Mouse (Mus musculus) ES-E14 (cell line): Measurements from ENCODE around the gene Pck1. TPM values are rescaled to one million over a fixed set of nuclear protein-coding genes. Genes with fewer than 3 reads are reported as not detected.
A peak's percentile ranks its signal among the peaks of the same experiment; 100 is the strongest.

Source experiments
- DNase-seq: peaks from one replicate; pipeline ENCODE4 v3.0.0-alpha.2; 2013; ENCODE audit warnings: low read depth, low spot score
- H3K27ac ChIP-seq: 2 replicates; pipeline ENCODE4 v1.5.1; 2012; ENCODE audit warnings: low read depth, mild to moderate bottlenecking, low read length, moderate library complexity, mixed read lengths; ENCODE audit not compliant: poor library complexity, insufficient read depth, severe bottlenecking
- H3K36me3 ChIP-seq: 2 replicates; pipeline ENCODE4 v1.6.1; 2012; ENCODE audit warnings: mild to moderate bottlenecking, low read length, moderate library complexity, mixed read lengths; ENCODE audit not compliant: control insufficient read depth, poor library complexity, insufficient read depth, severe bottlenecking
- H3K4me1 ChIP-seq, 2 experiments: fragments of 150-350 bp in 1 of 2; sonication (generic) in 1 of 2; 2 replicates each; pipeline ENCODE4 v1.6.1; 2012; ENCODE audit warnings: low read length in 2 of 2, mild to moderate bottlenecking in 1 of 2, mixed read lengths in 1 of 2; ENCODE audit not compliant: control insufficient read depth in 2 of 2, insufficient read depth in 2 of 2, poor library complexity in 1 of 2
- H3K4me3 ChIP-seq, 2 experiments: fragments of 150-350 bp in 1 of 2; sonication (generic) in 1 of 2; 2 replicates each; pipeline ENCODE4 v1.5.1; 2012; ENCODE audit warnings: low read length in 2 of 2, low read depth in 1 of 2, mild to moderate bottlenecking in 1 of 2, mixed read lengths in 1 of 2; ENCODE audit not compliant: insufficient read depth in 1 of 2, poor library complexity in 1 of 2, severe bottlenecking in 1 of 2
- H3K9ac ChIP-seq: 2 replicates; pipeline ENCODE4 v1.6.1; 2012; ENCODE audit warnings: low read depth, mild to moderate bottlenecking, low read length, mixed read lengths; ENCODE audit not compliant: poor library complexity, insufficient read depth, severe bottlenecking
- H3K9me3 ChIP-seq: fragments of 150-350 bp; sonication (generic); 2 replicates; pipeline ENCODE4 v1.6.1; 2012; ENCODE audit warnings: low read depth, mild to moderate bottlenecking, low read length; ENCODE audit not compliant: control insufficient read depth, insufficient read depth
- CHD2 ChIP-seq: IDR thresholded peaks from 2 replicates; pipeline ENCODE4 v1.6.1; 2014; ENCODE audit warnings: mild to moderate bottlenecking, low read depth, low read length, inconsistent platforms
- HCFC1 ChIP-seq: IDR thresholded peaks from 2 replicates; pipeline ENCODE4 v1.6.1; 2012; ENCODE audit warnings: low read length, inconsistent platforms, borderline replicate concordance; ENCODE audit not compliant: insufficient read depth
- MAFK ChIP-seq: IDR thresholded peaks from 2 replicates; pipeline ENCODE4 v1.6.1; 2014; ENCODE audit warnings: mild to moderate bottlenecking, low read depth, low read length, inconsistent platforms; ENCODE audit not compliant: insufficient read depth
- ZC3H11A ChIP-seq: IDR thresholded peaks from 2 replicates; pipeline ENCODE4 v1.6.1; 2012; ENCODE audit warnings: low read depth, mild to moderate bottlenecking, inconsistent platforms, low read length, borderline replicate concordance
- ZNF384 ChIP-seq: IDR thresholded peaks from 2 replicates; pipeline ENCODE4 v1.6.1; 2012; ENCODE audit warnings: low read depth, low read length, inconsistent platforms
- in situ Hi-C, 2 experiments: fragments of 600-800 bp; cut with MboI; formaldehyde crosslinking; loops; one replicate each; pipeline ENCODE4 v1.15.1; 2025; ENCODE audit warnings: low sequenced_read_pairs in 2 of 2, inconsistent platforms in 1 of 2; ENCODE audit not compliant: unreplicated experiment in 2 of 2
- total RNA-seq: library from RNA; depleted of rRNA; stranded (reverse); fragments of 300-350 nt; gene quantifications from 2 replicates; pipeline ENCODE4 v1.2.3, GENCODE M21; 2012

Pck1 gene
- total RNA-seq, 1 experiment, result 0.22 TPM

DNA sequence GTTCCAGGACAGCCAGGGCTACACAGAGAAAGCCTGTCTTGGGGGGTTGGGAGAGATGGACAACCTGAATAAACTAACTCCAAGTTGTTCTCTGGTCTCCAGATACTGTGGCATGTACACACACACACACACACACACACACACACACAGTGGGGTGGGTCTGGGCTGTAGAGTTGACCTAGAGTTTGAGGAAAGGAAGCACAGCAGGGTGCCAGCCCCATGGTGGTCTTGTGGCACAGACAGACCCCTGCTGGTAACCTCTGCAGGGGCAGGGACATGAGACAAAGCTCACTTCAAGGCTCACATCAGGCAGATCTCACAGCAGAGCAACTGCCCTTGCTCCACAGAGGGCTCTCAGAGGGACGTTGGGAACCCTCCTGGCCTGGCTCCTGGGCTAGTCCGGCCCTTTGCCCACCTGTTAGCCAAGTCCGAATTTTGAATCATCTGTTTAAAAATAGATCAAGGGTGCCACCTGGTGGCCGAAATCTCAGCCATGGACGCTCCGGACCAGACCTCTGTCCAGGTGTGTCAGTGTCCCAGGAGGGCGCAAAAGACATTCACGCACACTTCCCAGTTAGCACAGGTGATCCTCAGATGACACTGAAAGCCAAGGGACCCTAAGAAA is 31.1 kb downstream of the Pck1 start:
- Histone ChIP-seq H3K9me3 (no peaks in the 10 kb centered on the region), H3K4me1 (peaks cover 1 to 10% of the 10 kb centered on the region in 2 experiments; a peak in 2 of 4 replicates), H3K9ac (no peak overlapping the region), H3K27ac (no peak overlapping the region), H3K4me3 (no peak overlapping the region), H3K36me3 (no peaks in the 10 kb centered on the region)
- in situ Hi-C loops, result loop anchor here (5.0 to 25.0 kb wide), 2 partner anchors 77 to 378 kb away; no protein-coding TSS in a partner anchor
- TF ChIP-seq ZC3H11A (peak; percentile 82), MAFK (no peak), CHD2 (no peak), HCFC1 (no peak), ZNF384 (no peak)
- DNase-seq, result no peak

GRCm38 (mm10) chr2:173184475-173185080 is 31.7 kb downstream of the Pck1 start:
- Histone ChIP-seq H3K36me3 (no peaks in the 10 kb centered on the region), H3K9me3 (no peaks in the 10 kb centered on the region), H3K4me3 (no peak overlapping the region), H3K4me1 (peaks cover 1 to 10% of the 10 kb centered on the region in 2 experiments; a peak in 2 of 4 replicates), H3K27ac (no peak overlapping the region), H3K9ac (no peak overlapping the region)
- TF ChIP-seq ZC3H11A (no peak), HCFC1 (no peak), ZNF384 (no peak), MAFK (no peak), CHD2 (no peak)
- in situ Hi-C loops, result loop anchor here (5.0 to 25.0 kb wide), 2 partner anchors 77 to 378 kb away; no protein-coding TSS in a partner anchor
- no peak for DNase-seq

- H3K4me3 ChIP-seq, result no peak overlapping the region
- peaks cover 1 to 10% of the 10 kb centered on the region in 2 experiments; a peak in 2 of 4 replicates for H3K4me1 ChIP-seq
- no peaks in the 10 kb centered on the region for H3K36me3 ChIP-seq
- no peak for DNase-seq
- TF ChIP-seq ZNF384 (no peak), HCFC1 (no peak), MAFK (no peak), CHD2 (no peak), ZC3H11A (no peak)
- H3K9me3 ChIP-seq, result no peaks in the 10 kb centered on the region
- H3K27ac ChIP-seq, result no peak overlapping the region
- in situ Hi-C loops, result loop anchor here in 1 of 2 experiments (25.0 kb wide), 1 partner anchor 377 kb away; no protein-coding TSS in a partner anchor
- H3K9ac ChIP-seq, result no peak overlapping the region
Measured at GRCm38 (mm10) chr2:173185282-173185681, 32.4 kb downstream of the Pck1 start.

DNA sequence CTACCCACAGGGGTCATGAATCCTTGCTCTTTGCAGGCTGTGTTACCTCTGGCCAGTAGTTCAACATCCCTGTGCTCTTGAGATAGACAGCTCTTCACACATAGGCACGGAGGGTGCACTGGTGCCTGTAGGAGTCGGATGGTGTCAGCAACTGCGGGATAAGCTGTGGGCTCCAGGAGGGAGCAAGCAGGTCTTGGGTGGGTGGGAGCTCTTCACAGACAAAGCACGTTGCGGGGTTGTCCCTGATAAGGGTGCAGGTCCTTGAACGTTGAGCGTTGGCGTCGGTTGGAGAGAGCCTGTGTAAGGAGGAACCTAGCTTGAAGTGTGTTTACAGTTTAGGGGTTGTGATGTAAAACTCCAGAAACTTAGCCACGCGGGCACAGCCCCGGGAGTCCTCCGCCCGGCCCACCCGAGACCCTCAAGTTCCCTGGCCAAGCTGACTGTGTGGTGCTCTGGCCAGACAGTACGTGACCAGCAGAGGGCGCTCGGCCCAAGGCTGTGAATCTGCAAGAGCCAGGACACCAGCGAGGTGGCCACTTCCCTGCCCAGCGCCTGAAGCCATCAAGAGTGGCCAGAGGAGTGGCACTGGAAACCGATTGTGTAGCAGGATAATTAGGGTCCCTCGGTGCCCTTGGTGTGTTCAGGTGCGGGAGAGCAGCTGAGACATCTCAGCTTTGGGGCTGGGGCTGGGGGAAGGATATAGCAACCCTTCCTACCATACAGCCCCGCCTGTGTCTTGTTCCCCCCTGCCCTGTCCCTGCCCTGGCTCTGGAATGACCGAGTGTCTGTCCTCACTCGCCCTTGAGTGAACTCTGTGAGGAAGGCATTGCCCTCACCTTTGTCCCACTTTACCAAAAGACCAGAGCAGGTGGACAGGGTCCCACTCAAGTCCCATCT is 33.4 kb downstream of the Pck1 start:
- Histone ChIP-seq H3K36me3 (no peaks in the 10 kb centered on the region), H3K9ac (no peak overlapping the region), H3K4me1 (peaks cover 1 to 10% of the 10 kb centered on the region in 2 experiments; a peak in 2 of 4 replicates), H3K4me3 (no peak overlapping the region), H3K27ac (no peak overlapping the region), H3K9me3 (no peaks in the 10 kb centered on the region)
- in situ Hi-C loops, result loop anchor here in 1 of 2 experiments (25.0 kb wide), 1 partner anchor 376 kb away; no protein-coding TSS in a partner anchor
- no peak for DNase-seq
- TF ChIP-seq CHD2 (no peak), ZC3H11A (peak; percentile 97; the same call in 1 of the 2 replicates)
